Mouse (Mus musculus) heart, postnatal 10 days (tissue): ENCODE results near the gene Lrit2. TPM values are rescaled to one million over a fixed set of nuclear protein-coding genes. Genes with fewer than 3 reads are reported as not detected.

Experiments
- DNase-seq, 2 experiments: peaks; one replicate each; pipeline ENCODE4 v3.0.0; 2021
- intact Hi-C: fragments of 180-260 bp; cut with DNase I; formaldehyde crosslinking; loops from one replicate; pipeline ENCODE4 v1.15.1; 2025
- total RNA-seq, 2 experiments: library from RNA; stranded (reverse); gene quantifications; 2 replicates each; pipeline ENCODE4 v1.2.3; 2021

Lrit2 gene
- total RNA-seq = not detected

GRCm38 (mm10) chr14:37067629-37068028 lies at the start of gene Lrit2:
Gene Lrit2 (plus strand): TSS chr14:37067929.
- DNase-seq = no peak
- intact Hi-C loops = no loop called here

- intact Hi-C loops = no loop called here
- DNase-seq = no peak
These were observed 40.3 kb upstream of the Lrit2 start for GRCm38 (mm10) chr14:37027248-37027933.

- intact Hi-C loops = no loop called here
- no peak for DNase-seq
These were observed 39.8 kb upstream of the Lrit2 start for GRCm38 (mm10) chr14:37027951-37028350.

GRCm38 (mm10) chr14:37028555-37028954 lies 39.2 kb upstream of the Lrit2 start:
- intact Hi-C loops = no loop called here
- DNase-seq = no peak

GRCm38 (mm10) chr14:37032481-37033104 lies 35.1 kb upstream of the Lrit2 start:
- no peak for DNase-seq
- intact Hi-C loops = loop anchor here (1.0 to 5.0 kb wide), 3 partner anchors 80 to 165 kb away; no protein-coding TSS in a partner anchor

GRCm38 (mm10) chr14:37033241-37033640 lies 34.5 kb upstream of the Lrit2 start:
- intact Hi-C loops = loop anchor here (1.0 to 5.0 kb wide), 3 partner anchors 81 to 166 kb away; no protein-coding TSS in a partner anchor
- peak; percentile 69 to 81 for DNase-seq

GRCm38 (mm10) chr14:37034432-37034831 lies 33.3 kb upstream of the Lrit2 start:
- intact Hi-C loops = loop anchor here (5.0 kb wide), 2 partner anchors 82 to 97 kb away; no protein-coding TSS in a partner anchor
- DNase-seq = peak in 1 of 2 experiments; percentile 2

- no peak for DNase-seq
- intact Hi-C loops = no loop called here
These were observed 18.8 kb upstream of the Lrit2 start, which contains the start of gene Rgr for GRCm38 (mm10) chr14:37048914-37049410. Gene Rgr (minus strand): TSS chr14:37048964.

GRCm38 (mm10) chr14:37064849-37065248 lies 2.9 kb upstream of the Lrit2 start:
- no peak for DNase-seq
- intact Hi-C loops = no loop called here

GRCm38 (mm10) chr14:37066636-37067035 lies 1.1 kb upstream of the Lrit2 start:
- intact Hi-C loops = no loop called here
- no peak for DNase-seq

GRCm38 (mm10) chr14:37068516-37068915 lies 787 bp downstream of the Lrit2 start:
- peak; percentile 68 to 72 for DNase-seq
- intact Hi-C loops = no loop called here

GRCm38 (mm10) chr14:37080724-37081123 lies 13.0 kb downstream of the Lrit2 start:
- no peak for DNase-seq
- intact Hi-C loops = no loop called here

GRCm38 (mm10) chr14:37083755-37084154 lies 16.0 kb downstream of the Lrit2 start:
- DNase-seq = no peak
- intact Hi-C loops = no loop called here

- intact Hi-C loops = no loop called here
- no peak for DNase-seq
These were observed 26.7 kb downstream of the Lrit2 start for GRCm38 (mm10) chr14:37094436-37094835.

- intact Hi-C loops = no loop called here
- DNase-seq = no peak
These were observed 27.8 kb downstream of the Lrit2 start for GRCm38 (mm10) chr14:37095556-37095955.

- DNase-seq = no peak
These were observed 30.3 kb downstream of the Lrit2 start, which contains the start of gene Cdhr1 for GRCm38 (mm10) chr14:37097956-37098530. Gene Cdhr1 (minus strand): TSS chr14:37098347.

GRCm38 (mm10) chr14:37101531-37101930 lies 33.8 kb downstream of the Lrit2 start:
- intact Hi-C loops = no loop called here
- no peak for DNase-seq

More at GRCm38 (mm10) chr14:37097956-37098530, 30.3 kb downstream of the Lrit2 start, which contains the start of gene Cdhr1:
- intact Hi-C loops = no loop called here

GRCm38 (mm10) chr14:37102484-37102883 lies 34.8 kb downstream of the Lrit2 start:
- no peak for DNase-seq
- intact Hi-C loops = no loop called here

- peak; percentile 51 to 60 for DNase-seq
- intact Hi-C loops = no loop called here
These were observed 37.0 kb downstream of the Lrit2 start for GRCm38 (mm10) chr14:37104747-37105146.

GRCm38 (mm10) chr14:37105846-37106245 lies 38.1 kb downstream of the Lrit2 start:
- intact Hi-C loops = no loop called here
- DNase-seq = peak; percentile 21 to 35

- no peak for DNase-seq
- intact Hi-C loops = no loop called here
These were observed 41.7 kb downstream of the Lrit2 start for GRCm38 (mm10) chr14:37109460-37109859.
